Mouse (Mus musculus): Measurements from ENCODE around the gene Il1r2.

DNA sequence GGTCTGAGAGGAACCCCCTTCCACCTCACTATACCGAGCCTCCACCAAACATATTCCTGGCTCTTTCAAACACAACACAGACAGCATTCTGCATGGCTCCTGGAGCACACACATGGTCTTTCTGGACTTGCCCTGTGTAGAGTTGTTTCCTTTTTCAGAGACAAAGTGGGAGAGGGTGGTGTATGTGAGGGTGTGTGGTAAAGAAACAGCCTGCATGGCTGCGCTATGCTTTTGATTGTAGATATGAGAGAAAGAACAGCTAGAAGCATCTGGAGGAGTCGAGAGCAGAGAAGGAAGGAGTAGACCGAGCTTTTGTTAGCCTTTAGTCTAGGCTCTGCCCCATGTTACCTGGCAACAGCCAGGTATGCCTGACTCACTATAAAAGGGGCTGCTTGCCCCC lies 10.5 kb upstream of the Il1r2 start:
- TF ChIP-seq POLR2A (IDR thresholded peaks at IDR 0.05; ENCODE audit: borderline replicate concordance, extremely low read depth, insufficient read depth, insufficient read length, poor library complexity, severe bottlenecking): no peak
- TF ChIP-seq CTCF (IDR thresholded peaks at IDR 0.05; ENCODE audit: borderline replicate concordance, extremely low read depth, insufficient read depth, insufficient read length): no peak
